Mouse (Mus musculus) heart, embryonic 16.5 days (tissue): ENCODE measurements around the gene Prickle1. TPM values are rescaled to one million over a fixed set of nuclear protein-coding genes. Genes with fewer than 3 reads are reported as not detected.
A peak's percentile ranks its signal among the peaks of the same experiment; 100 is the strongest.

ENCODE experiments used
- ATAC-seq: fragments of 200-750 bp; cut with Nextera tagmentation; replicated peaks from 2 replicates; pipeline ENCODE4 v1.8.0; 2017; ENCODE audit warnings: moderate number of reproducible peaks; ENCODE audit not compliant: insufficient read depth, low FRiP score; ENCODE audit errors: extremely low read depth
- H3K27ac ChIP-seq: fragments of 300-500 bp; sonication (generic); 2 replicates; pipeline ENCODE4 v1.5.1; 2014; ENCODE audit warnings: mild to moderate bottlenecking, low read length, control low read depth, moderate library complexity
- H3K27me3 ChIP-seq: fragments of 300-500 bp; sonication (generic); 2 replicates; pipeline ENCODE4 v1.6.1; 2014; ENCODE audit warnings: low read length, mixed read lengths; ENCODE audit not compliant: control insufficient read depth, insufficient read depth
- H3K36me3 ChIP-seq: fragments of 300-500 bp; sonication (generic); 2 replicates; pipeline ENCODE4 v1.6.1; 2014; ENCODE audit not compliant: control insufficient read depth, insufficient read depth
- H3K4me1 ChIP-seq: fragments of 300-500 bp; sonication (generic); 2 replicates; pipeline ENCODE4 v1.6.1; 2014; ENCODE audit warnings: low read length, mixed read lengths; ENCODE audit not compliant: control insufficient read depth, insufficient read depth
- H3K4me2 ChIP-seq: fragments of 300-500 bp; sonication (generic); 2 replicates; pipeline ENCODE4 v1.6.1; 2014; ENCODE audit warnings: low read depth, mild to moderate bottlenecking, control low read depth, low read length
- H3K4me3 ChIP-seq: fragments of 300-500 bp; sonication (generic); 2 replicates; pipeline ENCODE4 v1.5.1; 2014; ENCODE audit warnings: mild to moderate bottlenecking, control low read depth, low read length
- H3K9ac ChIP-seq: fragments of 300-500 bp; sonication (generic); 2 replicates; pipeline ENCODE4 v1.6.1; 2014; ENCODE audit warnings: low read length, control low read depth
- H3K9me3 ChIP-seq: fragments of 300-500 bp; sonication (generic); replicated peaks from 2 replicates; pipeline ENCODE4 v1.6.1; 2016; ENCODE audit warnings: low read length; ENCODE audit not compliant: control insufficient read depth
- WGBS: fragments of 180-500 bp; shearing (Covaris S2); extraction: QIAGEN DNeasy Blood & Tissue Kit; methylation state at CpG from one replicate; pipeline ENCODE4 v1.1.7; 2014; 5-methylcytosine and 5-hydroxymethylcytosine counted together
- polyA plus RNA-seq: library from polyadenylated mRNA; unstranded; fragments of >200 nt; fragmentation: Nextera tagmentation; extraction: Ambion mirVana; gene quantifications from 2 replicates; pipeline ENCODE4 v1.2.1, GENCODE M21; 2015

The Prickle1 gene
- polyA plus RNA-seq, 1 experiment from 2014 or later: 31.0 TPM

DNA sequence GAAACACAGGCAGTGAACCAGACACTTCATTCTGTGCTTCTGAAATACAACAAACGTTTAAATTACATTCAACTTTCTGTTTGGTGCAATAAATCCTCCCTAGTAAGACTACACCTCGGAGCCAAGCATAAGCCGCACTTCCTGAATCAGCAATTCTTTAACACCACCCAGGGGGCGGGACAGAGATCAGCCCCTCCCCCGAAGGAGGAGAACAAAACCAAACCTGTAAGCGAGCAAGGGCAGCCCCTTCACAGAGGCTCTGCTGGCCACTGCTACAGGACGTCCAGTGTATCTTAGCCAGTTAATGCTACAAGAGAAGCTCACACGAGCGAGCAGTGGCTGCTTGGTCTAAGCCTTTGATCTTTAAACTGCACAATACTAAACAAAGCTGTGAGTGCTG, 43.5 kb downstream of the Prickle1 start:
- Histone ChIP-seq H3K9ac (peak overlapping the region; percentile 44), H3K4me3 (peak overlapping the region; percentile 9; the same call in 1 of the 2 replicates), H3K4me2 (peak overlapping the region; percentile 41), H3K36me3 (no peaks in the 10 kb centered on the region), H3K27me3 (no peaks in the 10 kb centered on the region), H3K4me1 (peaks cover 39% of the 10 kb centered on the region), H3K9me3 (no peaks in the 10 kb centered on the region), H3K27ac (peak overlapping the region; percentile 54)
- ATAC-seq: peak; percentile 68
- 11% methylated on average over 9 of the region's 9 CpGs for WGBS

DNA sequence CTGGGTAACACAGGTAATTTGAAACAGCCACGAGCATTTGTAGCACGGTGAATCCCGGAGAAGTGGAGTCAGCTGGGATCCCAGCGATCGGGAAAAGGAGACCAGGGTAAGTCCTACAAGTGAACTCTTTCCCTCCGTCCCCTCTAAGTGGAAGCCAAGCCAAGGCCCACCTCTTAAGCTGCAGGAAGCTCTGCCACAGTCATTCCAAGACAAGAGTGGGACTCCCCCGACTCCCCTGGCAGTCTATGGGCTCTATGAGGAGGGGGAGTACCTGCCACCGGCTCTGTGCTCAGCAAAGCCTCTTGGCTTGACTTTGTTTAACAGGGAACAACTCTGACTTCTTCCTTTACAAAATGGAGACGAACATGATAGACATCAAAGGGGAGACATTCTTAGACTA, 47.4 kb downstream of the Prickle1 start:
- no peak for ATAC-seq
- no peak overlapping the region for H3K4me3 ChIP-seq
- no peaks in the 10 kb centered on the region for H3K36me3 ChIP-seq
- no peak overlapping the region for H3K9ac ChIP-seq
- H3K9me3 ChIP-seq: no peaks in the 10 kb centered on the region
- H3K27me3 ChIP-seq: no peaks in the 10 kb centered on the region
- peaks cover 27% of the 10 kb centered on the region for H3K4me1 ChIP-seq
- WGBS: 72% methylated on average over 9 of the region's 9 CpGs
- H3K4me2 ChIP-seq: no peak overlapping the region
- H3K27ac ChIP-seq: no peak overlapping the region

DNA sequence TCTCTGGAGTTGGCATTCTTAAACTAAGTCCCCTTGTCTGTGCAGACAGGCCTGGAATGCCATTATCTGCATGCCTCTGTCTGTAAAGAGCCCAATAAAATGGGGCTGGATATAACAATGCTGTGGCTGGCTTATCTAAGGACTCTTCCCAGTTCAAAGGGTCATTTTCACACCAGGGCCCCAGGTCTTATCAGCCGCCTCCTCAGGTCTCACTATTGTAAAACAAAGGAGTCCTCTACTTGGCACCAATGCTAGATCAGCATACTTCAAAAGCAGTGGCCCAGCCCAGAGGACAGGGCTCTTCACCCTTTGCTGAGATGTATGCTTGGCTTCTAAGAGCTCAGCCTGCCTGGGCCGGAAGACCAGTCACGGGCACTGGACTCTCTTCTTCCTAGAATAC, 56.3 kb downstream of the Prickle1 start:
- peaks cover 38% of the 10 kb centered on the region for H3K4me1 ChIP-seq
- H3K4me3 ChIP-seq: no peak overlapping the region
- WGBS: 30% methylated on average over 3 of the region's 3 CpGs
- H3K4me2 ChIP-seq: peak overlapping the region; percentile 55
- H3K27ac ChIP-seq: peak overlapping the region; percentile 84
- H3K9ac ChIP-seq: no peak overlapping the region
- no peaks in the 10 kb centered on the region for H3K36me3 ChIP-seq
- H3K9me3 ChIP-seq: no peaks in the 10 kb centered on the region
- peak; percentile 67 for ATAC-seq
- H3K27me3 ChIP-seq: no peaks in the 10 kb centered on the region

DNA sequence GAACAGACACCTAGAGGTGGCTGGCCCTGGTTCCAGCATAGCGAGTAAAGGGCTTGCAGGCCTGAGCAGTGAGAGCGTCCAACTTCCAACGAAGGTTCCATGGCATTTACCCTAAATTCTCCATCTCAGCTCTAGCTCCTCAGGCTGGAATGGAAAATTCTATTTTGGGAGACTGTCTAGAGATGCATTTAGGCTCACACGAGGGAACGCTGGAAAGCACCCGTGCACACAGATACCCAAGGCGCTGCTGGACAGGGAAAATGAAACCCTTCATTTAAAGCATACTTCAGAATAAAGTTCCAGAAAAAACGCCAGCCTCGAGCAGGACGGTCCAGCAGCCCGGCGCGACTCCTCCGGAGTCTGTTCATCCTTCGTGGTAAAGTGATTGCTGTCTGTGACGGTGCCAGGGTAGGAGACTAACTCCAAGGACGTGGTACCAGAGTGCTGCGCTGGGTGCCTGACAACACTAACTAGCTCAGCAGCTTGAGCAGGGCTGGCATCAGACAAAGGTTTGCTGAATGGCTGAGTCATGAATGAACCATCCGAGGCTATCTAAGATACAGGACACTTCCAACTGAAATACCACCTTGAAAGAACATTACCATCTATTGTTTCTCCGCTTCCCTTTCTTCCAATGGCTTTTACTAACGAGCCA, 57.0 kb downstream of the Prickle1 start:
- WGBS: 40% methylated on average over 21 of the region's 21 CpGs
- H3K4me1 ChIP-seq: peaks cover 45% of the 10 kb centered on the region
- H3K9me3 ChIP-seq: no peaks in the 10 kb centered on the region
- H3K9ac ChIP-seq: peak overlapping the region; percentile 59; the same call in 1 of the 2 replicates
- peak overlapping the region; percentile 61 for H3K4me2 ChIP-seq
- no peaks in the 10 kb centered on the region for H3K27me3 ChIP-seq
- peak overlapping the region; percentile 87 for H3K27ac ChIP-seq
- no peaks in the 10 kb centered on the region for H3K36me3 ChIP-seq
- ATAC-seq: peak; percentile 34; the same call in 1 of the 2 replicates
- peak overlapping the region; percentile 40 for H3K4me3 ChIP-seq

DNA sequence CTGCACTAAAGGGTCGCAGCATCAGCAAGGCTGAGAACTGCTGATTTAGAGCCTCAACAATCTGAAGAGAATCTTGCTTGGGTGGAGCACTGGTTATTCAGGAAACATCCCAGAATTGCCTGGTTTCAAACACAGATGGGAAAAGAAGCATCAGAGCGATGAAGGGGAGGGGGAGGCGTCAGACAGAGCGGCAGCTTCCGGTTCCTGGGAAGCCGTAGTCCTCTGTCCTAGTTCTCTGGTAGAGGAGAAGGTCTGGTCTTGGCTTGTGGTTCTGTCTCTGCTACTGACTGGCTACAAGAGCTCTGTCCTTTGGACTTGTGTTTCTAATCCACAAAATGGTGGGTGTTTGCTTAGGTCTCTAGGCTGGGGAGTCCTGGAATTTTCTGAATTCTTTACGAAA, 57.9 kb downstream of the Prickle1 start:
- Histone ChIP-seq H3K4me3 (no peak overlapping the region), H3K27me3 (no peaks in the 10 kb centered on the region), H3K27ac (peak overlapping the region; percentile 87; the same call in 1 of the 2 replicates), H3K4me2 (no peak overlapping the region), H3K4me1 (peaks cover 49% of the 10 kb centered on the region), H3K9ac (no peak overlapping the region), H3K9me3 (no peaks in the 10 kb centered on the region), H3K36me3 (no peaks in the 10 kb centered on the region)
- WGBS: 65% methylated on average over 7 of the region's 7 CpGs
- ATAC-seq: no peak

DNA sequence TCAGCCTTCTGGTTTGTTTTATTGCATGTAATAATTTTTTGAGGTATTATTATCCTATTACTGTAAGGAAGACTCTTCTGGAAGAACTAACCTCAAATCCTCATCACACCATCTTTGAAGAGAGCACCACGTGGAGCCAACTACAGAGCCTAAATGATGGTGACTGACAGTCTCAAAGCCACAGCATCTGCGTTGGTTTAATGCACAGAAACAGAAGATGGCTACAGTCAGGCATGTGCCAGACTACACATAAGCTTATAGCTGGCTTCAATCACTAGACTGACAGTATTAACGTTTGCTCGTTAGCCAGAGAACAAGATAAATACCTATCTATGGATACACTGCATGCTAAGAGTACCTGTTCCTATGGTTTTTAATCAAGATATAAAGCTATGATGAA, 59.5 kb downstream of the Prickle1 start:
- no peaks in the 10 kb centered on the region for H3K36me3 ChIP-seq
- peaks cover 54% of the 10 kb centered on the region for H3K4me1 ChIP-seq
- H3K9ac ChIP-seq: no peak overlapping the region
- no peak overlapping the region for H3K4me3 ChIP-seq
- no peak overlapping the region for H3K4me2 ChIP-seq
- H3K9me3 ChIP-seq: no peaks in the 10 kb centered on the region
- H3K27me3 ChIP-seq: no peaks in the 10 kb centered on the region
- WGBS: 67% methylated on average over 4 of the region's 4 CpGs
- H3K27ac ChIP-seq: no peak overlapping the region
- no peak for ATAC-seq

DNA sequence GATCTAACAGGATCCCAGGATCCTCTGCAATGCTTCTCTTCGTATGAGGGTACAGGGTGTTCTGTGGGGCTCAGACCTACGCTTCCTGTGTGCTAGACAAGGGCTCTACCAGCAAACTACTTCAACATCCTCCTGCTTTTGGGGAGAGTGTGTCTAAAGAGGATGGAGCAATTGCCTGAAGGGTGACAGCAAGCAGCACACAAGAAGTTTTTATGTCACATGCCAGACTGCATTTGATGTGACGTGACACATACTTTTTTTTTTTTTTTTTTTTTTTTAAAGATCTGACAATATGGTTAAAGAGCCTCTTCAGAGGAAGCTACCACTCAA, 65.0 kb downstream of the Prickle1 start:
- peaks cover 48% of the 10 kb centered on the region for H3K4me1 ChIP-seq
- WGBS: 47% methylated on average over 3 of the region's 3 CpGs

DNA sequence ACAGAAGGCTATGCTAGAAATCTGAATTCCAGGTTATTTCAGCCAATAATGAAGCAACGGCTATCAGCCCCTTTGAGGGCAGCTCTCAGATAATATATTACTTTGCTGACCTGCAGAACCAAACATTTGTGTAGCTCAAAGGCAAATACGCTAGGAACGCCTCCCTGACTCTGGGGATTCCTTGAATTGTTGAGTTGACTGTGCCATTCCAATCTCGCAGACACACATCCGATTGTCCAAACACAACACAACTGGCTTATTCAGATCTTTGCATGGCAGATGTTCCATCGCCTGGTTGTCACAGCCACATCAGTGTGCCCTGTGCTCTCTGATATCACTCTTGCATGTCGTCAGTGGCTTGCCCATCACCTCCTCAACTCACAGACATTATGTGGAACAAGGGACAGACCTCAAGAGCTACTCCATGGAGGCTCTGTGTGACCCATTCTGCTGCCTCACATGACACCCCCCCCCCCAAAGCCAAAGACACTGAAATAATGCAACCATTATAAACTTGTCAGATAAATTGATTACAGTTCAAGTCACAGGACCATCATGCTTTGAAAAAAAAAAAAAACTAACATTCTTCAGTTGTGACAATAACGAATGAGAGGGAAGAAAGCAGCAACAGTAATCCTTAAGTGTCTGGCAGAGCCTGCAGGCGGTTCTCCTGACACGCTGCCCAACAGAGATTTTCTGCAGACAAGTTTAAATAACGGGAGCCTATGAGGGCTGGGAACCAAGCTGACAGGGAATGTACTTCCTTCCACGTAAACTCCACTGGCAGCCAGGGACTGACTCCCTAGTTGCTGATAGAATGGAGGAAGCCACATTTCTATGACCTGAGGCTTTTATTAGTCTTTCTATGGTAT, 65.6 kb downstream of the Prickle1 start:
- Histone ChIP-seq H3K9me3 (no peaks in the 10 kb centered on the region), H3K27ac (peak overlapping the region; percentile 34), H3K4me2 (0 out of 2 replicates have a peak overlapping the region, but pooled peaks have one; percentile 17), H3K27me3 (no peaks in the 10 kb centered on the region), H3K9ac (no peak overlapping the region), H3K36me3 (no peaks in the 10 kb centered on the region), H3K4me1 (peaks cover 54% of the 10 kb centered on the region), H3K4me3 (no peak overlapping the region)
- ATAC-seq: 0 out of 2 replicates have a peak, but pooled peaks have one; percentile 21
- 24% methylated on average over 12 of the region's 12 CpGs for WGBS

More for the DNA sequence above, 65.0 kb downstream of the Prickle1 start:
- Histone ChIP-seq H3K9me3 (no peaks in the 10 kb centered on the region), H3K4me3 (no peak overlapping the region), H3K4me2 (no peak overlapping the region), H3K9ac (no peak overlapping the region), H3K27me3 (no peaks in the 10 kb centered on the region), H3K36me3 (no peaks in the 10 kb centered on the region), H3K27ac (peak overlapping the region; percentile 34)
- 0 out of 2 replicates have a peak, but pooled peaks have one; percentile 2 for ATAC-seq
